Mouse (Mus musculus): ENCODE data around the gene Dctn1. TPM values are rescaled to one million over a fixed set of nuclear protein-coding genes. Genes with fewer than 3 reads are reported as not detected.
"Not testable (repeated sequence)": the region's sequence is repeated elsewhere in the genome, so short reads cannot be mapped to it uniquely, and the experiment has no call there.

The Dctn1 gene
- polyA plus RNA-seq, 1 experiment from 2014 or later: 55.3 TPM

DNA sequence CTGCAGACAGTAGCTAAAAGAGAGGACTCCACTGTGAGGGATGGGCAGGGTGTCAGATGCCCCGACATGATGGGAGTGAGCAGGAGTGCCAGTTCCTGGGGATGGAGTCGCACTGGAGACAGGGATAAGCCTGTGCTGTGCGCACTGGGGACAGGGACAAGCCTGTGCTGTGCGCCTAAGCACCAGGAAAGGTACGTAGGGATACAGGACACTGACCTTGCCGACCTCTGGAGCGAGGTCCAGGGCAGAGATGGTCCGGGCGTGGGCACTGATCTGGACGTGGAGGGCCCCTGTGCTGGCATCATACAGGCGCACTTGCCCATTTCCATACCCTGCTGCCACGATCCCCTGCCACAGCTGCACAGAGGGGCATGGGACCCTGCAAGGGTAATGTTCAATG is 12.7 kb upstream of the Dctn1 start:
- Histone ChIP-seq H3K9me3 (ENCODE audit: low read length) (no peaks in the 10 kb centered on the region), H3K36me3 (ENCODE audit: insufficient read depth, low read length) (no peaks in the 10 kb centered on the region; the same call in 1 of the 2 replicates), H3K4me2 (replicated peaks; ENCODE audit: low read depth, low read length) (no peak overlapping the region), H3K4me3 (ENCODE audit: low read depth, low read length) (no peak overlapping the region), H3K27ac (ENCODE audit: low read length) (no peak overlapping the region), H3K27me3 (replicated peaks; ENCODE audit: insufficient read depth, low read length) (no peaks in the 10 kb centered on the region), H3K9ac (replicated peaks; ENCODE audit: low read depth) (no peak overlapping the region), H3K4me1 (ENCODE audit: insufficient read depth, low read depth, low read length) (0 out of 2 replicates have a peak, but pooled peaks cover 2% of the 10 kb centered on the region)
- DNase-seq (ENCODE audit: low spot score) (no peak), ATAC-seq (no peak)
- 87% methylated on average over 12 of the region's 12 CpGs for WGBS
- TF ChIP-seq EP300 (IDR thresholded peaks at IDR 0.05): no peak
- no peak for TF ChIP-seq CTCF (IDR thresholded peaks at IDR 0.05)

- Histone ChIP-seq H3K9me3 (ENCODE audit: low read length) (no peaks in the 10 kb centered on the region), H3K4me2 (replicated peaks; ENCODE audit: low read depth, low read length) (no peak overlapping the region), H3K27me3 (replicated peaks; ENCODE audit: insufficient read depth, low read length) (no peaks in the 10 kb centered on the region), H3K36me3 (ENCODE audit: insufficient read depth, low read length) (no peaks in the 10 kb centered on the region), H3K27ac (ENCODE audit: low read length) (no peak overlapping the region), H3K4me3 (ENCODE audit: low read depth, low read length) (no peak overlapping the region), H3K9ac (replicated peaks; ENCODE audit: low read depth) (no peak overlapping the region), H3K4me1 (ENCODE audit: insufficient read depth, low read depth, low read length) (0 out of 2 replicates have a peak, but pooled peaks cover 2% of the 10 kb centered on the region)
- ATAC-seq: no peak
- no peak for DNase-seq (ENCODE audit: low spot score)
- 56% methylated on average over 5 of the region's 5 CpGs for WGBS
- TF ChIP-seq EP300 (IDR thresholded peaks at IDR 0.05): no peak
- TF ChIP-seq CTCF (IDR thresholded peaks at IDR 0.05): no peak
Observed at GRCm38 (mm10) chr6:83153485-83153884, 12.2 kb upstream of the Dctn1 start.

- no peak for ATAC-seq
- 7% methylated on average over 23 of the region's 23 CpGs for WGBS
Observed at GRCm38 (mm10) chr6:83155552-83156238, 10.0 kb upstream of the Dctn1 start.

GRCm38 (mm10) chr6:83156259-83156684 is 9.4 kb upstream of the Dctn1 start, which contains the start of the genes Wdr54 and 1700003E16Rik:
Gene Wdr54, minus strand, starts transcription at chr6:83156397.
Gene 1700003E16Rik, plus strand, starts transcription at chr6:83156404.
- H3K27ac ChIP-seq (ENCODE audit: low read length): no peak within 1 kb of the TSS
- no peaks in the 10 kb centered on the region for H3K36me3 ChIP-seq (ENCODE audit: insufficient read depth, low read length)
- H3K9ac ChIP-seq (replicated peaks; ENCODE audit: low read depth): no peak within 1 kb of the TSS; the same call in 1 of the 2 replicates
- TF ChIP-seq CTCF (IDR thresholded peaks at IDR 0.05): no peak
- TF ChIP-seq EP300 (IDR thresholded peaks at IDR 0.05): no peak
- DNase-seq (ENCODE audit: low spot score): peak; percentile 40
- no peaks in the 10 kb centered on the region for H3K9me3 ChIP-seq (ENCODE audit: low read length)
- 0 out of 2 replicates have a peak, but pooled peaks cover 1% of the 10 kb centered on the region for H3K27me3 ChIP-seq (replicated peaks; ENCODE audit: insufficient read depth, low read length)
- H3K4me2 ChIP-seq (replicated peaks; ENCODE audit: low read depth, low read length): peak within 1 kb of the TSS; percentile 72
- 0 out of 2 replicates have a peak, but pooled peaks cover 2% of the 10 kb centered on the region for H3K4me1 ChIP-seq (ENCODE audit: insufficient read depth, low read depth, low read length)
- peak; percentile 71 for ATAC-seq
- WGBS: 1% methylated on average over 32 of the region's 32 CpGs
- peak within 1 kb of the TSS; percentile 37 for H3K4me3 ChIP-seq (ENCODE audit: low read depth, low read length)

More at GRCm38 (mm10) chr6:83155552-83156238, 10.0 kb upstream of the Dctn1 start:
- H3K9me3 ChIP-seq (ENCODE audit: low read length): no peaks in the 10 kb centered on the region
- peak overlapping the region; percentile 72 for H3K4me2 ChIP-seq (replicated peaks; ENCODE audit: low read depth, low read length)
- H3K9ac ChIP-seq (replicated peaks; ENCODE audit: low read depth): no peak overlapping the region; the same call in 1 of the 2 replicates
- no peaks in the 10 kb centered on the region for H3K36me3 ChIP-seq (ENCODE audit: insufficient read depth, low read length)
- H3K4me1 ChIP-seq (ENCODE audit: insufficient read depth, low read depth, low read length): 0 out of 2 replicates have a peak, but pooled peaks cover 2% of the 10 kb centered on the region
- H3K4me3 ChIP-seq (ENCODE audit: low read depth, low read length): peak overlapping the region; percentile 37
- H3K27ac ChIP-seq (ENCODE audit: low read length): no peak overlapping the region
- no peak for DNase-seq (ENCODE audit: low spot score)
- no peaks in the 10 kb centered on the region for H3K27me3 ChIP-seq (replicated peaks; ENCODE audit: insufficient read depth, low read length)
- TF ChIP-seq CTCF (IDR thresholded peaks at IDR 0.05): no peak
- no peak for TF ChIP-seq EP300 (IDR thresholded peaks at IDR 0.05)

DNA sequence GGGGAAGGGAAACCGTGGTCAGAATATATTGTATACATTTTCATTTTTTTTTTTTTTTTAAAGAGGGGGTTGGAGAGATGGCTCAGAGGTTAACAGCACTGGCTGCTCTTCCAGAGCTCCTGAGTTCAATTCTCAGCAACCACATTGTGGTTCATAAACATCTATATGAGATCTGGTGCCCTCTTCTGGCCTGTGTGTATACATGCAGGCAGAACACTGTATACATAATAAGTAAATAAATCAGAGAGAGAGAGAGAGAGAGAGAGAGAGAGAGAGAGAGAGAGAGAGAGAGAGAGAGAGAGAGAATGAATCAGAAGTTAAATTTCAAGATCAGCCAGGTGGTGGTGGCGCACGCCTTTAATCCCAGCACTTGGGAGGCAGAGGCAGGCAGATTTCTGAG is 6.3 kb upstream of the Dctn1 start:
- H3K9ac ChIP-seq (replicated peaks; ENCODE audit: low read depth); H3K36me3 ChIP-seq (ENCODE audit: insufficient read depth, low read length); H3K4me1 ChIP-seq (ENCODE audit: insufficient read depth, low read depth, low read length); H3K27me3 ChIP-seq (replicated peaks; ENCODE audit: insufficient read depth, low read length); H3K9me3 ChIP-seq (ENCODE audit: low read length); H3K27ac ChIP-seq (ENCODE audit: low read length); H3K4me3 ChIP-seq (ENCODE audit: low read depth, low read length); H3K4me2 ChIP-seq (replicated peaks; ENCODE audit: low read depth, low read length): not testable (repeated sequence)
- ATAC-seq (peak; percentile 40), DNase-seq (ENCODE audit: low spot score) (peak; percentile 82)
- peak; percentile 75 for TF ChIP-seq CTCF (IDR thresholded peaks at IDR 0.05)
- WGBS: 33% methylated on average over 3 of the region's 3 CpGs

- no peak overlapping the region for H3K9ac ChIP-seq (replicated peaks; ENCODE audit: low read depth)
- no peak for ATAC-seq
- H3K27me3 ChIP-seq (replicated peaks; ENCODE audit: insufficient read depth, low read length): 0 out of 2 replicates have a peak, but pooled peaks cover 6% of the 10 kb centered on the region
- H3K4me3 ChIP-seq (ENCODE audit: low read depth, low read length): no peak overlapping the region
- peak overlapping the region; percentile 65 for H3K4me2 ChIP-seq (replicated peaks; ENCODE audit: low read depth, low read length)
- no peaks in the 10 kb centered on the region for H3K9me3 ChIP-seq (ENCODE audit: low read length)
- H3K27ac ChIP-seq (ENCODE audit: low read length): no peak overlapping the region
- WGBS: 6% methylated on average over 19 of the region's 19 CpGs
- H3K36me3 ChIP-seq (ENCODE audit: insufficient read depth, low read length): no peaks in the 10 kb centered on the region
- no peak for DNase-seq (ENCODE audit: low spot score)
- TF ChIP-seq CTCF (IDR thresholded peaks at IDR 0.05) (no peak), EP300 (IDR thresholded peaks at IDR 0.05) (no peak)
- H3K4me1 ChIP-seq (ENCODE audit: insufficient read depth, low read depth, low read length): peaks cover 7% of the 10 kb centered on the region; the same call in 1 of the 2 replicates
Observed at GRCm38 (mm10) chr6:83161442-83161841, 4.3 kb upstream of the Dctn1 start.
